Mouse (Mus musculus) stomach, postnatal 0 days (tissue): Measurements from ENCODE around the gene Tspan12. TPM values are rescaled to one million over a fixed set of nuclear protein-coding genes. Genes with fewer than 3 reads are reported as not detected.
A peak's percentile ranks its signal among the peaks of the same experiment; 100 is the strongest.

Experiments
- ATAC-seq: fragments of 200-750 bp; cut with Nextera tagmentation; 2 replicates; pipeline ENCODE4 v1.8.0; 2017; ENCODE audit not compliant: low FRiP score, low TSS enrichment
- DNase-seq: peaks from one replicate; pipeline ENCODE4 v3.0.0-alpha.2; 2016; ENCODE audit warnings: low spot score
- H3K27ac ChIP-seq: fragments of 300-500 bp; sonication (generic); replicated peaks from 2 replicates; pipeline ENCODE4 v1.5.1; 2014; ENCODE audit warnings: mild to moderate bottlenecking, control low read depth
- H3K27me3 ChIP-seq: fragments of 300-500 bp; sonication (generic); 2 replicates; pipeline ENCODE4 v1.6.1; 2014; ENCODE audit warnings: low read length; ENCODE audit not compliant: control insufficient read depth, insufficient read depth
- H3K36me3 ChIP-seq: fragments of 300-500 bp; sonication (generic); 2 replicates; pipeline ENCODE4 v1.6.1; 2014; ENCODE audit warnings: low read length, mixed read lengths; ENCODE audit not compliant: control insufficient read depth, insufficient read depth
- H3K4me1 ChIP-seq: fragments of 300-500 bp; sonication (generic); replicated peaks from 2 replicates; pipeline ENCODE4 v1.6.1; 2014; ENCODE audit warnings: antibody characterized with exemption; ENCODE audit not compliant: control insufficient read depth, insufficient read depth
- H3K4me2 ChIP-seq: fragments of 300-500 bp; sonication (generic); replicated peaks from 2 replicates; pipeline ENCODE4 v1.6.1; 2014; ENCODE audit warnings: low read depth, mild to moderate bottlenecking, control low read depth, moderate library complexity
- H3K4me3 ChIP-seq: fragments of 300-500 bp; sonication (generic); 2 replicates; pipeline ENCODE4 v1.5.1; 2014; ENCODE audit warnings: low read depth, low read length, control low read depth
- H3K9ac ChIP-seq: fragments of 300-500 bp; sonication (generic); 2 replicates; pipeline ENCODE4 v1.6.1; 2014; ENCODE audit warnings: mild to moderate bottlenecking, low read length, control low read depth, mixed read lengths
- H3K9me3 ChIP-seq: fragments of 300-500 bp; sonication (generic); 2 replicates; pipeline ENCODE4 v1.6.1; 2016; ENCODE audit warnings: low read length; ENCODE audit not compliant: control insufficient read depth
- CTCF ChIP-seq: IDR thresholded peaks from 2 replicates; pipeline ENCODE4 v1.5.1; 2016; ENCODE audit warnings: antibody characterized with exemption, low read depth, mild to moderate bottlenecking, moderate library complexity
- EP300 ChIP-seq: optimal IDR thresholded peaks from 2 replicates; pipeline ENCODE3; 2016; ENCODE audit warnings: antibody characterized with exemption
- WGBS: fragments of 180-500 bp; shearing (Covaris S2); extraction: QIAGEN DNeasy Blood & Tissue Kit; methylation state at CpG from one replicate; pipeline ENCODE4 v1.1.7; 2014; 5-methylcytosine and 5-hydroxymethylcytosine counted together
- polyA plus RNA-seq: library from polyadenylated mRNA; unstranded; fragments of >200 nt; fragmentation: Nextera tagmentation; extraction: Ambion mirVana; gene quantifications from 2 replicates; pipeline ENCODE4 v1.2.1, GENCODE M21; 2015

The Tspan12 gene
- polyA plus RNA-seq, 1 experiment from 2014 or later, result 25.0 TPM

DNA sequence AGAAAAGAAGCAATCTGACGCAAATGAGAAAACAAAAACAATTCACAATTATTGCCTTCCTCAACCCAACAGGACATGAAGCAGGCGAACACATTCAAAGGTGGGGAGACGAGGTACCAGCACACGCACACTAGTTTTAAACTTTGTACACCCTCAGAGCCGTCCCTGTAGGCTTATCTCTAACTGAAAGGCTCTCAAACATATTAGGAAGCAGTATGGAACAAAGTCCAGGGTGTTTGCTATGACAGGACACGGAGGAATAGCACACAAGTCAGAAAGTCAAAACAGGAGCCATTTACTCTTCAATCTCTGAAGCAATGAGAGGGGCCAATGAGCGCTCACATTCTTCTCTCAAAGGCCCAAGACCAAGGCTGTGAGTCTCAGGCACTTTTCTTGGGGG lies 24.3 kb downstream of the Tspan12 start:
- Histone ChIP-seq H3K4me2 (no peak overlapping the region), H3K27ac (no peak overlapping the region), H3K9me3 (no peaks in the 10 kb centered on the region), H3K36me3 (no peaks in the 10 kb centered on the region), H3K4me3 (no peak overlapping the region), H3K4me1 (no peaks in the 10 kb centered on the region), H3K9ac (no peak overlapping the region), H3K27me3 (no peaks in the 10 kb centered on the region)
- TF ChIP-seq CTCF, result no peak
- TF ChIP-seq EP300, result no peak
- WGBS, result 76% methylated on average over 7 of the region's 7 CpGs
- ATAC-seq (no peak), DNase-seq (no peak)

DNA sequence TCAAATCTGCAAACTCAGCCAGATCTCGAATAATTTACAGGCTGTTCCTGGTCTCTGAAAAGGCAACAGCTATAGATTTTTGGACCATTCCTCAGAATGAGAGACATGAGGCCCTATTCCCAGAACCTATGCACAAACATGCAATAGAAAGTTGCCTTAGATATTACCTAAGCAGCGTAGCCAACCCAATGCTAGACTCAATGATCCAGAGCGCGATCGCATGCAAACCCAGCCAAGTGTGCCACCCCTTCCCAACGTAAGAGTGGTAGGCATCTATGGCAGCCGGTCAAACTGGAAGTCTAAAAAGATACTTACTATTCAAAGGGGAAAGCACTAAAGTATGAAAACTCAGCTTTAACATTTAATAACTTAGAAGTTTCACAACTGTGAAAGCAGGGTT lies 28.6 kb downstream of the Tspan12 start:
- no peaks in the 10 kb centered on the region for H3K36me3 ChIP-seq
- DNase-seq, result no peak
- no peak overlapping the region for H3K4me3 ChIP-seq
- H3K4me1 ChIP-seq, result no peaks in the 10 kb centered on the region
- ATAC-seq, result no peak
- TF ChIP-seq EP300 (no peak), CTCF (no peak)
- H3K27ac ChIP-seq, result no peak overlapping the region
- H3K9me3 ChIP-seq, result no peaks in the 10 kb centered on the region
- WGBS, result 79% methylated on average over 7 of the region's 7 CpGs
- H3K27me3 ChIP-seq, result no peaks in the 10 kb centered on the region
- no peak overlapping the region for H3K9ac ChIP-seq
- peak overlapping the region; percentile 47 for H3K4me2 ChIP-seq

DNA sequence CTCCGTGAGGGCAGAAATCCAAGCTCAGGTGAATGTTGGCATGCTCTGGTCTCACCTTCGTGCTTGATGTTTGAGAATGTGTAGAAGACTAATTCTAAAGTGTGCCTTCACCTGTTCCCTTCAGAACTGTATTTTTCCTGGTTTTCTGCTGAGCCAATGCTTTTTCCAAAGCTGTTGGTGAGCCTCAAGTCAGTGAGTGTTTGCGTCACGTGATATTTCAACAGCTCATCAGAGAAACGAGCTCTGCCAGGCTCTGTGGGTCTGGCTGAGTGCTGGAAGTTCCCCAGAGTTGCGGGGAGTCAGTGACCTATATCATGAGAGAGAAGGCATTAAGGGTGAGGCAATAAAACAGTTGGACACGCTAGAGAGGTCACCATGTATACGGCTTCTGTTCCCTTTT lies 29.0 kb downstream of the Tspan12 start:
- Histone ChIP-seq H3K36me3 (no peaks in the 10 kb centered on the region), H3K9ac (no peak overlapping the region), H3K4me2 (peak overlapping the region; percentile 47), H3K27me3 (no peaks in the 10 kb centered on the region), H3K4me3 (peak overlapping the region; percentile 8; the same call in 1 of the 2 replicates), H3K27ac (0 out of 2 replicates have a peak overlapping the region, but pooled peaks have one; percentile 14), H3K9me3 (no peaks in the 10 kb centered on the region), H3K4me1 (no peaks in the 10 kb centered on the region)
- peak; percentile 21 for DNase-seq
- peak; percentile 56 for ATAC-seq
- TF ChIP-seq EP300, result no peak
- 23% methylated on average over 8 of the region's 8 CpGs for WGBS

DNA sequence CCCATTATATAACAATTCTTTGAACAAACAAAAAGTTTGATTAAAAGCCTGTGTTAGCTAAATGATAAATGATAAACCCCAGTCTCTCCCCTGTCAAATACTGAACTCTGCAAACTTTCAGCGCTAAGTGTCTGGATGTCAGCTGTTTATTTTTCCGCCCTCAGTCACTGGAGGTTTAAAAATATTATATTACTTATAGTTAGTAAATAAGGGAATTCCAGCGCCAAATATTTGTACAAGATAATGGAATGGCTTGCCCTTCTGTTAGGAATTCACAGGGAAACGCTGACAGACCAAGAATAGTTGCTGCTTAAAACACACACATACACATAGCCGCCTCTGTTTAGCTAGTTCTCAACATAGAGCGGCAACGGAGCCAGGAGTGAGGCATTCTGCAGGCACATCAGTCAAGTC lies 29.6 kb downstream of the Tspan12 start:
- H3K27me3 ChIP-seq, result no peaks in the 10 kb centered on the region
- H3K9me3 ChIP-seq, result no peaks in the 10 kb centered on the region
- no peak for TF ChIP-seq CTCF
- no peak for TF ChIP-seq EP300
- ATAC-seq, result peak; percentile 70
- no peaks in the 10 kb centered on the region for H3K36me3 ChIP-seq
- peak overlapping the region; percentile 47 for H3K4me2 ChIP-seq
- no peak overlapping the region for H3K9ac ChIP-seq
- DNase-seq, result no peak
- no peaks in the 10 kb centered on the region for H3K4me1 ChIP-seq
- WGBS, result 12% methylated on average over 7 of the region's 7 CpGs
- 0 out of 2 replicates have a peak overlapping the region, but pooled peaks have one; percentile 14 for H3K27ac ChIP-seq
- peak overlapping the region; percentile 8 for H3K4me3 ChIP-seq

DNA sequence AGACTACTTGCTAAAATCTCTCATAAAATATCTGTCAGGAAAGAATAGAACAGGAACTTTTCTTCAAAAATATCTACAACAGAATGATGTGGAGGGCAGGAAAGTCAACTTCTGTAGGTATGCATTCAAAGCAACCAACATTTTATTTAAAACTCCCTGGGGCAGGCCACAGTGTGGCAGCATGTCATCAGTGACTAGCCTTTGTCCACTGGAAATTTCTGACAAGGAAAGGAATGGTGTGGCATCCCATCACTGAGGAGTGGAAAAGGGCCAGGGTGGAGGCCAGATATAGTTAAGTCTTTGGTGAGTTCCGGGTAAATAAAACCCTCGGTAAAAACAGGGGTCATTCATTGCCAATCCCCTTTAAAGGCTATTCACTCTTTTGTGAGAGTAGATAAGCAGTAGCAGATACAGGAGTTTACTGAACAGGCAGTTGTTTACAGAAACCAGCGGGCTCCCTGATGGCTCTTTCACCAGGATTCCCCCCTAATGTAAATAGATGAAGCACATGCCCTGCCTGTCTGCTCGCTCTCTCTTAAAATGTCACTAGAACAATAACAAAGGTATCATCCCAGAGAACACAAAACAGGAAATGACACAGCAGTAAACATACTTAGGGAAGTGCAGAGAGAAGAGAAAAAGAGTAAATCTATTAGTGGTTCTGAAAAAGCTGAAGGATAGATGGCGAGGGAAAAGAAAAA lies 34.1 kb downstream of the Tspan12 start:
- no peak overlapping the region for H3K9ac ChIP-seq
- H3K4me2 ChIP-seq, result no peak overlapping the region
- H3K9me3 ChIP-seq, result no peaks in the 10 kb centered on the region
- H3K36me3 ChIP-seq, result no peaks in the 10 kb centered on the region
- ATAC-seq (no peak), DNase-seq (no peak)
- no peaks in the 10 kb centered on the region for H3K27me3 ChIP-seq
- 24% methylated on average over 5 of the region's 5 CpGs for WGBS
- peak; percentile 61 for TF ChIP-seq CTCF
- no peak for TF ChIP-seq EP300
- H3K4me3 ChIP-seq, result no peak overlapping the region
- H3K27ac ChIP-seq, result no peak overlapping the region
- no peaks in the 10 kb centered on the region for H3K4me1 ChIP-seq

DNA sequence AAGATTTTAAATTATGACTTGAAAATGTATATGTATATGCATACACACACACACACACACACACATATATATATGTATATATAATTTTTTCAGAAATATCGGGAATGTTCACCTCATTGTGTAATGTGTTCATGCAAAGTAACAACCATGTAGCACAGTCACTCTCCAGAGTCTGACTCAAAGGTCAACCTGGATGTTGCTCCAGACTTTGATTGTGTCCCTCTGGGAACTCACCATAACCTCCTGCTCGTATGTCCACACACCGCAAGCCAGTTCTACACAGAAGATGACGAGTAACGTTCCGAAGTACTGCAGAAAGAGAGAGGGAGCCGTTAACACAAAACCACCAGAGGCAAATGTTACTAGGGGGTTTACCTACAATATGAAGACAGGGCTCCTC lies 46.3 kb downstream of the Tspan12 start:
- no peak overlapping the region for H3K4me2 ChIP-seq
- no peak overlapping the region for H3K4me3 ChIP-seq
- ATAC-seq (no peak), DNase-seq (no peak)
- H3K4me1 ChIP-seq, result no peaks in the 10 kb centered on the region
- no peak for TF ChIP-seq EP300
- TF ChIP-seq CTCF, result no peak
- no peak overlapping the region for H3K9ac ChIP-seq
- no peaks in the 10 kb centered on the region for H3K27me3 ChIP-seq
- no peaks in the 10 kb centered on the region for H3K36me3 ChIP-seq
- 88% methylated on average over 7 of the region's 7 CpGs for WGBS
- no peaks in the 10 kb centered on the region for H3K9me3 ChIP-seq
- no peak overlapping the region for H3K27ac ChIP-seq
